Mouse (Mus musculus) left cerebral cortex, postnatal 14 days (tissue): ENCODE data around the gene Cfap100. TPM values are rescaled to one million over a fixed set of nuclear protein-coding genes. Genes with fewer than 3 reads are reported as not detected.
A peak's percentile ranks its signal among the peaks of the same experiment; 100 is the strongest.

Experiments used
- DNase-seq, 2 experiments: peaks; one replicate each; pipeline ENCODE4 v3.0.0; 2021 to 2022; ENCODE audit warnings: low spot score in 2 of 2, mixed read lengths in 1 of 2
- intact Hi-C: fragments of 180-260 bp; cut with DNase I; formaldehyde crosslinking; loops from one replicate; pipeline ENCODE4 v1.15.1; 2025
- long read RNA-seq, 2 experiments: library from polyadenylated mRNA; stranded (forward); transcript quantifications; one replicate each; pipeline ENCODE4 v2.0.0; 2021
- total RNA-seq, 2 experiments: library from RNA; stranded (reverse); gene quantifications; 2 replicates each; pipeline ENCODE4 v1.2.3; 2021

Gene Cfap100
- 1 to 10 TPM; 3.2 to 4.0 TPM for total RNA-seq
- long read RNA-seq, experiment 1, partial matches to known transcripts, result 1 of 2 reads
- long read RNA-seq, experiment 1, other reads (novel, unspliced or antisense), result 0 of 2 reads
- long read RNA-seq, experiment 2, result 0 reads

DNA sequence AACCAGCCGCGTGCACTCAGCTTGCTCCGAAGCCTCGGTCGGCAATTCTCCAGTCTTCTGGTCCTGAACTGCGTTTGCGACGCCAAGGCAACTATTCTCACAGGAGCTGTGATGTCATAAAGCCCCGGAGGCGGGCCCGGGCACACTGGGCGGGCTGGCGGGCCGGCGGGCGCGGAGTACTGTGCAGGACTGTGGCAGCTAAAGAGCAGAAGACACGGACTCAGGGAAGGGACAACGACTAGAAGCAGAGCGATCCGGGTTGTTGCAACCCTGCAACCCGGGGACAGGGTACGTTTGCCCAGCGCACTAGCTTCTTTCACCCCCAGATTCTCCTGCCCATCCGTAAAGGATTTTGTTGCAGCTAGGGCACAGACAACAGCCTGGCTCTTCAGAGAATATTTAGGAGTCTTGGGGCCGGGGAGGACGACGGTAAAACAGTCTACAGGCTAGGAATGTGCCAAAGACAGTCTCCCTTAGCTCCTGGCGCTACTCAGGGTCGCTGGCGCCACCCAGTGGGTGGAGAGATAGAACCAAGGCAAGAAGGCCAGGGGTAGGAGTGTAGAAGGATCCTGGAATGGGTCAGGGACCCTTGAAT is at the start of gene Cfap100:
TSS of gene Cfap100 (minus strand) at position 418 of the 595 bp plus-strand sequence.
- intact Hi-C loops, result loop anchor here (10.0 kb wide), 1 partner anchor 754 kb away; no protein-coding TSS in a partner anchor
- peak; percentile 70 to 75 for DNase-seq

DNA sequence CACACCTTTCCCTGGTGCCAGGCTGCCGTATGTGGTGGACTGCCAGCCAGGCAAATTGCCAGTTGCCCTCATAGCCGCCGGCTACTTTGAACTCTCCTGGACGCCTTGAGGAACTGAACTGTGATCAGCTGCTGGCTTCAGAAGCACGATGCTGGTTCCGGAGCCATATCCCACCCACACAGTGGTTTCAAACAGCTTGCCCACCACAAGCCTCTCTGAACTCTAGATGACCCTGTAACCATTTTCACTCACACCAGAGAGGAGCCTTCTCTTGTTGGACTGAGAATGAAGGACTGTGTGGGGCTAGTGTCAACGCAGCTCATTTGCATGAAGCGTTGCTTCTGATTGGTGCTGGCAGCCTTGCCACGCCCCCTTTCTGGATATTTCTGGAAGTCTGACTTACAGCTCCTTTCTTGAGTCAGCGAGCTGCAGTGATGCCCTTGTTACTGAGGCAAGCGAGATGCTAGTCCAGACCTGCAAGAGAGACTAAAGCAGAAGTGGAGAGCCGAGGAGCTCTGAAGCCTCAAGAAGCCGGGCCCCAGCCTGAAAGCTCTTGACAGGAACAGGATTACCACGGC is 48.4 kb upstream of the Cfap100 start:
- intact Hi-C loops, result no loop called here
- peak; percentile 52 to 82 for DNase-seq

DNA sequence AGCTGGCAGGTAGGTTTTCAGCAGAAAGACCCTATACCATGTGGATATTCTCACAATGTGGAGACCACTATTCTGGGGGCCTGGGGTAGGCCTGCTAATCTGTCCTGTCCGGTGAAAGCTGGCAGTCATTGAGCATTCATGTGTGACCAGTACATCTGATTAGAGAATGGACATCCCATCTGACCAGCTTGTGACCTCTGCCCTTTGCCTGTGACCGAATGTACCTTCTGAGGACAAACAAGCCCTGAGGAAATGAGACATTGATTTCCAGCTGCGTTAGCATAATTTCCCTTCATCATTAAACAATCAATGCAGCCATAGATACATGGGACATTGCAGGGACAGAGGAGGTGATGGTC is 47.2 kb upstream of the Cfap100 start:
- no peak for DNase-seq
- intact Hi-C loops, result no loop called here

DNA sequence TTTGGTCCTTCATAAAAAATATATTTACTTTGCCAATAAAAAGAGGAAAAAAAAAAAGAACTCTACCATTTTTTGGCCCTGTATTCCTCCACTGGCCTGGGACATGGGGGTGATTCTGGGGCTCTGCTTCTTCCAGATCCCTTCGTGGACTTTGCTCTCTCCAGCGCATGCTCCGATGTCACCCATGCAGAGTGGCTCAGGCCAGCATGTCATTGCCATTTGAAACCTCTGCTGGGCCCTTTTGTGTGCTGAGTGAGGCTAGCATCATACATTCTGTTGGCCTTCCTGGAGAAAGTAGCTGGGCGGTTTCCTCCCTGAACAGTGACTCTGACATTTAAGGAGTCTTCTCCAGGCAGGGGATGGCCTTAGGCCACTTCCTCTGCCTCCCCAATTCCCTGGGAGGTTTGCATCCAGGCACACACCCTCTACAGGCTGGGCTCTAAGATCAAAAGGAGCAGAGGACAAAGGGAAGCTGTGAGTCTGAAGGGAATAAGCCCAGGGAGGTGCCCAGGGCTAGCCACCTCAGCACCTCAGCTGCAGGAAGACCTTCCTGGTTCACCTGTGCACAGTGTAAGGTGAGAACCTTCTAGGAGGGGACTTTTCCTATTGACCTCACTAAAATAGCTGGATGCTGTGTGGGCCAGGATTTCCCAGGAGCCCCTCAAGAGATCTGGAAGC is 46.7 kb upstream of the Cfap100 start:
- intact Hi-C loops, result no loop called here
- DNase-seq, result no peak

DNA sequence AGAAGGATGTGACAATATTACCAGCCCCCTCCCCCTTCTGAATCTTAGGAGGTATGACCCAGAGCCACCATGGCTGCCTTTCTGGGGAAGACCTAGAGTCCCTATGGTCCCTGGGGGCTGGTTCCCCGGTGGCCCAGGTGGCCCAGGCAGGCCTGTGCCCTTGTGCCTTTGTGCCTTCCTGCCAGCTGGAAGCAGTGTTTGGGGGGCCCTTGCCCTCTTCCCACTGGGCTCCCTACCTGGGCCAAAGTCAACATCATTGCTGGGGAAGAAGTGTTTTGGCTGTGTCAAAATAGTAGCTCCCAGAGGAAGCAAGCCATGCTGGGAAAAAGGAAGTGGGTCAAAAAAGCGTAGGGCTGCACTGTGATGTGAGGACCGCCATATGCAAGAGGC is 45.8 kb upstream of the Cfap100 start:
- intact Hi-C loops, result no loop called here
- no peak for DNase-seq

DNA sequence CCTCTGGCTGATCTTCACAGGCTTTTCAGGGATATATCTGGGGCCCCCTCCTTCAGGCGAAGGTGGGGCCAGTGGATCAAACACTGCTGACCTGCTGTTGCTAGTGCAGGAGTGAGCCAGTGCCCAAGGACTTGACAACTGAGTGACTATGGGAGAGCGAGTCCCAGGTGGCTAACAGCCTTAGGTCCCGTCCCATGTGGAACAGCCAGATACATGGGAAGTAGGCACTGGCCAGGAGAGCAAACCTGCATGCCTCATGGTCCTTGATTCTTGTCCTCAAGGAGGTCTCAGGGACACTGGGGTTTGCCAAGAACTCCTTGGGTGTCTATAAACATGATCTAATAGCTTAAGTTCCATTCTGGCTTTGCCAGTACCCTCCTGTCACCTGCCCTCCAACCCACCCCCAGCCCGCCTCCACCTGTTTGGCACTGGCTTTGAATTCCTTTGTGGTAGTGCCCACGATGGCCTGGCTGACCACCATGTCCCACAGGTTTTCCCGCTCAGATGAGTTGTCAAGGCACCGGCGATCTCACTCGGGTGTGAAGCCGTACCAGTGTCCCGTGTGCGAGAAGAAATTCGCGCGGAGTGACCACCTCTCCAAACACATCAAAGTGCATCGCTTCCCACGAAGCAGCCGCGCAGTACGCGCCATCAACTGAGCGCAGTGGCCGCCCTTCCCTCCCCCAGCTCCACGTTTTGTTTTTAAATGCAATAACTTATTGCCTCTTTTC is 45.2 kb upstream of the Cfap100 start:
- DNase-seq, result no peak
- intact Hi-C loops, result no loop called here

DNA sequence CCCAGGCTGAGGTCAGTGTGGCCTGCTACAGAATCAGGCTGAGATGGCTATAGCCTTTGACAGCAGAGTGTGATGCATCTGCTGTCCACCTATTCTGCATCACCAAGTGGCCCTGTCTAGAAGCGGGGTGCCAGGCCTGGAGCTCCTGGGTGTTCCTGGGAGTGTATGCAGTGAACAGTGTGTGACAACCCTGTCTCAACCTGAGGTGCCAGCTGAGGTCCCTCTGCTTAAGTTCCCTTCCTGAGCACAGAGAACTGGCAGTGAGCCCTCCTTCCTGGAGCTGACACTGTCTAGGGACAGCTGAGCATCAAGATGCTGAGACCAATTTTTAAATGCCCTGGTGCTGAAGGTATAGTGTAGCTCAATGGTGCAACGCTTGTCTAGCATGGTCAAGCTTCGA is 44.1 kb upstream of the Cfap100 start:
- no peak for DNase-seq
- intact Hi-C loops, result no loop called here

DNA sequence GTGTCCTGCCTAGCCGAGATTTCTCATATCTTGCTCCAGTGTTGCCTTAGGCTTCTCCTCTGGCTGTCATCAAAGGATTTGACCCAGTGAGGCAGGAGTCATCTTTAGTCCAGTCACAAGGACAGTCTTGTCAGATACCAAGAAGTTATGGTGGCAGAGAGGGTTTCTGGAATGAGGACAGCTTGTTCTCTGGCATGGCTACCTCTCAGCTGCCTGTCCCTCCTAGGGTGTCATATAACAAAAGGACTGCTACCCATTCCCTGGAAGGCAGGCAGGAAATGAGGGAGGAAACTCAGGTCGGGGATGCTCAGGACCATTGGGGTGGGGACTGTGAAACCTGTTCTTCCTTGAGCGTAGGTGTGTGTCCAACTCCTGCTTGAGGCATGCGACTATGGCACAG is 43.5 kb upstream of the Cfap100 start:
- intact Hi-C loops, result no loop called here
- no peak for DNase-seq

DNA sequence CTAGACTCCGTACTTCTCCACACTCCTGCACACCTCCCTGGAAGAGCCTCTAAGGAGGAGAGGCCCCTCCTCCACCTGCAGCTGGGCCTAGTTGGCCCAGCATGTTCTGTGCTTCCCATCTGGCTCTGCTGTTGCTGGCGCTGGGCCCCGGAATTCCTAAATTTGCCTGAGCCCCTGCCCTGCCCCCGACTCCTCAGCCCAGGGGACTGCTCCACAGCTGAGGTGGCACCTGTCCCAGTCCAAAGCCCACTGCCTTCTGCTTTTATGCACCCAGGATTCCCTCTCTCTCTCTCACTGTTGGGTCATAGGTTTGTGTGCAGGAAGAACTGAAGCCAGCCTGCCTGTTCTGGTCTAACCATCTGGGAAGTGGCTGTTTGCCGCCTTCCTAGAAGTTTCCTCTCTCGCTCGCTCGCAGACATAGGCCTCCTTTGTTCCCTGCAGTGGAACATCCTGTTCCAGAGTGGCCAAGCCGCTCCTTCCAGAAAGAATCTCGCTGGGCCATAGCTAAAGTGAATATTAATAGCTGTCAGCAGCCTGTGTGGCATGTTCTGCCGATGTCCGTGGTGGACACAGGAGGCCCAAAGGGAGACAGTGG is 42.4 kb upstream of the Cfap100 start:
- intact Hi-C loops, result no loop called here

DNA sequence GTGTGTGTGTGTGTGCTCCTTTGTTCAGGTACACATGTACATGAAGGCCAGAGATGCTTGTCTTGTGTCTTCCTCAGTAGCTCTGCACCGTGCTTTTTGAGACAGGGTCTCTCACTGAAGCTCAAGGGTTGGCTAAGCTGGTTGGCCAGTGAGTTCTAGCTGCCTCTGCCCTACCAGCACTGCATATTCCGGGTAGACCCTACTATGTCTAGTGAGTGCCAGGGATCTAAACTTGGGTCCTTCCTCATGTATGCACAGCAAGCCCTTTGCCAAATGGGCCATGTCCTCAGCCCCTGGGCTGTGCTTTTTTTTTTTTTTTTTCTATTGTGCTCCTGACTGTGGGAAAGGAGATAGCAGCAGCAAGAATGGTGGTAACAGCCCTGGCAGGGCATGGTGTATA is 41.7 kb upstream of the Cfap100 start:
- no peak for DNase-seq
- intact Hi-C loops, result no loop called here

More for the DNA sequence above, 42.4 kb upstream of the Cfap100 start:
- peak; percentile 62 to 81 for DNase-seq

DNA sequence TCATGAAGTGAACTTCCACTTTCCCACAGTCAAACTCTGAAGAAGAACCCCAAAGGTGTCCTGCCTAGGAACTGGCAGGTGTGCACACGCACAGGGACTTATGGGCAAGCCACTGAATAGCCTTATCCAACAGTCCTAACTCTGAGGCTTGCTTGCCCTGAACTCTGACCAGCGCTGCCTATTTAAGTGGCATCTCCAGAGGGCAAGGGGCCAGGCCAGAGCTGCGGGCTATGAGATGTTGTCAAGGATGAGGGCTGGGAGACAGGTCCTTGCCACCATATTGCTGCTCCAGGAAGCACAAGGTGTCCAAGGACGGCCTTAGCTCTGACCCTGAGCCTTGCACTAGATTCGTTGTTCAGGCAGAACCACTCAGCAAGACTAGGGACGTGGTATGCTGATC is 40.4 kb upstream of the Cfap100 start:
- intact Hi-C loops, result no loop called here

DNA sequence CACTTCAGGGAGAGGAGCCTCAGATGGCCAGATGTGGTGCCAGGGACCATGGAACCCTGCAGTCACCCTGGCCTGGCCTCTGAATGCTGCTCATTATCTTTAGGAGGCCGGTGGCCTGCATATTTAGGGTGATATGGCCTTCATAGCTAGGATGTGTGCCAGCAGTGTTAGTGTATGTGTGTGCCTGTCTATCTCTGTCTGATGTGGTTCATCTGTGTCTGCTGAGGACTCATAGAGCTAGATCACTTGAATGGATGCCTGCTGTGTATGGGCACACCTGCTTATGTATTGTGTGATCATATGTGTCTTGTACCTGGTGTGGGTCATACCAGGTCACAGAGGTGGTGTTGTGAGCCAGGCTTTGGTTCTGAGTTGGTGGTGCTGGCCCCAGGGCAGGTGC is 39.6 kb upstream of the Cfap100 start:
- no peak for DNase-seq
- intact Hi-C loops, result no loop called here

More for the DNA sequence above, 40.4 kb upstream of the Cfap100 start:
- DNase-seq, result no peak

DNA sequence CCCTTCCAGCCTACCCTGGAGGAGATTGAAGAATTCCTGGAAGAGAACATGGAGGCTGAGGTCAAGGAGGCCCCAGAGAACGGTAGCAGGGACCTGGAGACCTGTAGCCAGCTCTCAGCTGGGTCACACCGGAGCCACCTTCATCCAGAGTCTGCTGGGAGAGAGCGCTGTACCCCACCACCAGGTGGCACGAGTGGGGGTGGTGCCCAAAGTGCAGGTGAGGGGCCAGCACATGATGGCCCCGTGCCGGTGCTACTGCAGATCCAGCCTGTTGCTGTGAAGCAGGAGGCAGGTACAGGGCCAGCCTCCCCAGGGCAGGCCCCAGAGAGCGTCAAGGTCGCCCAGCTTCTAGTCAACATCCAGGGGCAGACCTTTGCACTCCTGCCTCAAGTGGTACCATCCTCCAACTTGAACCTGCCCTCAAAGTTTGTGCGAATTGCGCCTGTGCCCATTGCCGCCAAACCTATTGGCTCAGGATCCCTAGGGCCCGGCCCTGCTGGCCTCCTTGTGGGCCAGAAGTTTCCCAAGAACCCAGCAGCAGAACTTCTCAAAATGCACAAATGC is 38.3 kb upstream of the Cfap100 start:
- intact Hi-C loops, result no loop called here
- no peak for DNase-seq

DNA sequence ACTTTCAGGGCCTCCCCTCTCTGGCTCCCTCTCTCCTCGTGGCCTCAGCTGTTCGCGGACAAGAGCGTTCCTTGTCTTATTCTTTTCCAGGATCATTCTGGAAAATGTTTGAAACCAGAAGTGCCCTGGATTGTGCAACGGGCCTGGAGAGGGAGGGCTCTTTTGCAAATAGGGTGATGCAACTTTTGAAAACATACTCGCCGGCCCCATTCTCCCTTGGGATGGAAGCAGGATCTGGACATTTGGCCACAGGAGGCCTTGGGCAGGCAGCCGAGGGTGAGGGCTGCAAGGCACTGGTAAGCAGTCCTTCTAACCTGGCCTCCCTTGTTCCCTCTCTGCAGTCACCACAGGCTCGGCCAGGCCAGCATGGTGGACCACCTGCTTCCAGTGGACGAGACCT is 37.5 kb upstream of the Cfap100 start:
- no peak for DNase-seq
- intact Hi-C loops, result no loop called here

DNA sequence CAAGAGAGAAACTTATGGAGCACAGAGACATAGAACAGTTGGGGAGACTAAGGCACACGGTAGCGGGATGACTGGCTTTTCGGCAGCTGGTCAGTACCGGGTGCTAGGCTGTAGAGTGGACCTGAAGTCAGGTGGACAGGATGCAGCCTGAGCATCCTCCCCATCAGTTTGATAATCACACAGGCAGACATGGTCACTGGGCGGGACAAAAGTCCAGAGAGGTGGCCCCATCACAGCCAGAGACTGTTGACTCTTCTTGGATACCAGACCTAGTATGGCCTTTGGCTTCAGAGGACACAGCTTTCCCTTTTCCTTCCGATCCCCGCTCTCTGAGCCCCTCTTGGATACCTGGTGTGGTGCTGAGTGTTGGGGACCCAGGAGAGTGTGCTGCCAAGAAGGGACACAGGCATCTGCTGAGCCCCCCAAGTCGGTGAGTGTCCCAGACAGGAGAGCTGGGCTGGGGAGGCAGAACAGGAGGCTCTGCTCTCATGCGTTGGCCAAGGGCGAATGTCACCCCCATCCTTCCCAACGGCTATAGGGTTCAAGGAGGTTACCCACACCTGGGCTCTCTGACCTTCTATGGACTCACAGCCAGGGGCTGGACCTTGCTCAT is 36.5 kb upstream of the Cfap100 start:
- no peak for DNase-seq
- intact Hi-C loops, result no loop called here

DNA sequence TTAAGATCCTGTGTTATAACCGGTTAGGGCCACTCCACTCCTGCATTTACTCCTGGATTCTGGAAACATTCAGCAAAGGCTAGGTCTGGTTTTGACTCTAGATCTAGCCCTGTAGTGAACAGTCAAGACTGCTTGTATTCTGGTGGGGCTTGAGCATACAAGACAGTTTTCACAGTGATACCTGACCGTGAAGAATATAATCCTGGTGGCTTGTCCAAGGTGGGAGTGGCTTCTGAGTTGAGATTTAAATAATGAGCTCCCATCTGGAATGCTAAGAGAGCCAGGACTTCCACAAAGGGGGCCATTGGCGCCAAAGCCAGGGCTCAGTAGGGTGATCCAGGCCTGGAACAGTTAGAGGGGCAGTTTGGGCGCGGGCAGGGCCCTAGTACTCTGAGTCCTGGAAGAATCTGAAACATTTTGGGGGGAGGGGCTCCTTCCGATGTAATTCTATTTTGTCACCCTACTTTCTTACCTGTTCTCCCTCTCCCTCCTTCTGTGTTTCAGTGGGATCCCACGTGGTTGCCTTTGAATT is 35.4 kb upstream of the Cfap100 start:
- peak in 1 of 2 experiments; percentile 9 for DNase-seq
- intact Hi-C loops, result loop anchor here (2.0 kb wide), 1 partner anchor 43 kb away; no protein-coding TSS in a partner anchor

DNA sequence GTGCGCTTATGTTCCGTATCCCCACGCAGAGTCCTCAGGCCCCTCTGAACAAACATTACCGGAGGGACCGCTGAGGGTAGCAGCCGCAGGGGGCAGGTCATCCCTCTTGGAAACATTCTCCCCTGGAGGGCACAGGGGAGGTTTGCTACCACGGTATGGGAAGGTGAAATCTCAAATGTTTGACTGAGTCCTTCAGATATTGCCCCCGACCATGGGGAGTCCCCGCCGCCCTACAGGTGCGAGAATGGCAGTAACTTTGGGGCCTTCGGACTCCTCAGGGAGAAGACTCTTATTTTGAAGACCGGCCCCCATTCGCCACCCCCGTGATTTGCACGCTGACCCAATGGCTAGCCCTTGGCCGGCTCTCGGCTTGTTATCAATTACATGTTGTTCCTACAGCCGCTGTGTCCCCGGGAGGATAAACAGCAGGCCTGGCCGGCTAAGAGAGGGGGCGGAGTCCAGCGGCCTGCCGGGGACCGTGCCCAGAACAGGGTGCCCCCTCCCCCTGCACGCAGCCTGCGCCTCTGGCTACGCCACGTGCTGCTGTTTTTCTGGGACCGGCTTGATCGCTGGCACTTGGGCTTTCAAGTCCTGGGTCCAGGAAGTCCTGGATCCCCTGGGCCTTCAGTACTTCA is 34.7 kb upstream of the Cfap100 start:
- intact Hi-C loops, result loop anchor here (2.0 kb wide), 1 partner anchor 43 kb away; no protein-coding TSS in a partner anchor
- peak; percentile 80 to 93 for DNase-seq

DNA sequence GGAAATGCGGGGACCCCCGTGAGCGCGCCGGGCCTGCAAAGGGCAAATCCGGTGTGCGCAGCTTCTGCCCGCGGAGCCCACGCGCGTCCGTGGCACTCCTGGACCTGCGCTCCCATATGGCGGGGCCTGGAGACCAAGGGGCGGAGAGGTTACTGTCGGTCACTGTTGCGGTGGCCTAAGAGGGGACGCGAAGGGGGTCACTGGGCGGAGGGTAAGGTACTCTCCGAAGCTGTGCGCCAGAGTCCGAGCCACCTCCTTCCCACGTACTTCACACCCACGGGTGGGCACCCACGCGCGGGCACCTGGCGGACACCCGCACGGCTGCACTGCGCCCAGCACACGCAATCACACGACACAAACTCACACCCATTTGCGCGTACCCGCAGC is 34.2 kb upstream of the Cfap100 start:
- peak in 1 of 2 experiments; percentile 44 for DNase-seq
- intact Hi-C loops, result loop anchor here (2.0 kb wide), 1 partner anchor 44 kb away; no protein-coding TSS in a partner anchor
